Mouse (Mus musculus): ENCODE results near the gene 4930518I15Rik. TPM values are rescaled to one million over a fixed set of nuclear protein-coding genes. Genes with fewer than 3 reads are reported as not detected.

Gene 4930518I15Rik
- total RNA-seq, 2 experiments from 2014 or later: 1.3 to 2.7 TPM

Other genes with a start within 250 kb of the 4930518I15Rik start
- gene Dlgap4, start 244.2 kb downstream of the 4930518I15Rik start, total RNA-seq (2021): 10 to 100 TPM; 81.1 to 93.7 TPM
- 100 to 1,000 TPM; 247 to 265 TPM for gene Myl9, start 82.5 kb downstream of the 4930518I15Rik start, total RNA-seq (2021)
- 10 to 100 TPM; 13.4 to 14.8 TPM for gene Tgif2, start 17.9 kb downstream of the 4930518I15Rik start, total RNA-seq (2021)
- gene Rab5if, start 5.2 kb upstream of the 4930518I15Rik start, total RNA-seq (2021): 10 to 100 TPM; 70.6 to 75.5 TPM
- gene Sla2, start 29.2 kb upstream of the 4930518I15Rik start, total RNA-seq (2021): not detected
- 10 to 100 TPM; 23.2 to 24.0 TPM for gene Ndrg3, start 134.1 kb upstream of the 4930518I15Rik start, total RNA-seq (2021)
- gene Dsn1, start 149.2 kb upstream of the 4930518I15Rik start, total RNA-seq (2021): 10 to 100 TPM; 11.6 to 12.3 TPM
- 10 to 100 TPM; 33.7 to 34.6 TPM for gene Soga1, start 221.3 kb upstream of the 4930518I15Rik start, total RNA-seq (2021)
- gene Tldc2, start 229.1 kb upstream of the 4930518I15Rik start, total RNA-seq (2021): not detected

All from gastrocnemius, postnatal 4 days (tissue).